Mouse (Mus musculus) yolk sac, embryonic 10.5 days (tissue): ENCODE measurements around the gene Dag1.

ENCODE experiments used
- DNase-seq: peaks from one replicate; pipeline ENCODE4 v3.0.0-alpha.2; 2017; ENCODE audit warnings: low spot score

Gene Dag1

GRCm38 (mm10) chr9:108183531-108183994 lies 80.2 kb downstream of the Dag1 start:
- DNase-seq, result no peak

DNA sequence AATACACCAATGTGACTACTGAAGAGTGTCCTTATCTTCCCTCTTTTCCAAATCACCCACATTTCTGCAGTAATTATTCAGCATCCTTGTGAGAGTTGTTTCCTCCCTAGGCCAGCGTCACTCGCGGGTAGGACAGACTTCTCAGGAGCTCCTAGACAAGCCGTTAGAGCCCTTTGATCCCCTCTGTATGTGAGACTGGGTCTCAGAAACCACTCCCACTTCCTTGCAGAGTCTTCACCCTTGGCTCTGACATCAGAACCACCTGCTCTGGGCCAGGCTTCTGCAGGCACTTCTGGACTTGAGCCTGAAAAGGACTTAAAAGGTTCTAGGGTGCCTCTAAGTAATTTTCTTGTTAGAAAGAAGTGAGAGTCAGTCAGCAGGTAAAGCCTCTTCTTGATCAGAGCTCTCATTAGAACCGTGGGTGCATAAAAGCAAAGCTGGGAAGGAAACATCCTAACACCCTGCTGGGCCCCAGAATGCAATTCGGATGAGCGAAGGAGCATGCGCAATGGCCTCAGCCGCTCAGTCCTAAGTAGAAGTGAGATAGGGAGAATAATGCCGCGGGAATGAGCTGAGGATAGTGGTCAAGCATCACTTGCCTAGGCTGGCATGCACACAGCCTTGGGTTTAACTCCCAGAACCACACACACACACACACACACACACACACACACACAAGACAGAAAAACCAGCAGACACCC lies 80.8 kb downstream of the Dag1 start:
- no peak for DNase-seq

DNA sequence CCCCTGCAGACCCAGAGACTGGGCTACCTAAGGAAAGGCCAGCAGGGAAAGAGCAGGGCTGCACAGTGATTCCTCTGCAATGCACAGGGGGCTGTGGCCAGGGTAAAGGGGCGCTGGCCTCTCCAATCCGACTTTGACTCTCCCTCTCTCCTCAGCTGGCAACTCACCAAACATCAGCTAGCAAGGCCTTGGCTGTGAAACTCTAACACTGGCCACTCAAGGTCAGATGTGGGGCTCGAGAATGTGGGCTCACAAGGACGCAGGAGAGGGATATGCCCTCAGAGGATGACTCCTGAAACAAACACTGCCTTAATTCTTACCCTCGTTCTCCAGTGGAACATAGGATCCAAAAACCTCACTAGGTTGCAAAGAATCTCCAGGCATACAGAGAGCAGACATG lies 85.4 kb downstream of the Dag1 start:
- DNase-seq, result no peak

GRCm38 (mm10) chr9:108175116-108175838 lies 88.5 kb downstream of the Dag1 start:
- DNase-seq, result no peak

GRCm38 (mm10) chr9:108172777-108173350 lies 90.9 kb downstream of the Dag1 start:
- no peak for DNase-seq

GRCm38 (mm10) chr9:108169751-108170150 lies 94.0 kb downstream of the Dag1 start:
- DNase-seq, result no peak

DNA sequence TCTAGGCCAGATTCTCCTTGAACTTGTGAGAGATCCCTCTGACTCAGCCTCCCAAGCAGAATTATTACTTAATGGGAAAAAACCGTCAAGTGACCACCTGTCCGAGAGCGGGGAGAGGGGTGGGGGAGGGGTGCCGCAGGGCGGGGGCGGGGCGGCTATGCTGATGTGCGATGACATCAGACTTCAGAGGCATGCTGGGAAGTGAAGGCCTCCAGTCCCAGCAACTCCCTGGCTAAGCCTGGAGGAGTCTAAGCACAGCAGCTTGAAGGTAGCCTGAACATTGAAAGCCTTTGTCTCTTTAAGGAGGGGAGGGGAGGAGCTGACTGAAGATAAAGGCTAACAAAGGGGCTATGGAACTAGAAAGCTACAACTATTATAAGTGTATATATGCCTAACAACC lies 98.6 kb downstream of the Dag1 start:
- DNase-seq, result peak; percentile 68

GRCm38 (mm10) chr9:108163646-108164284 lies 100.0 kb downstream of the Dag1 start:
- DNase-seq, result no peak

DNA sequence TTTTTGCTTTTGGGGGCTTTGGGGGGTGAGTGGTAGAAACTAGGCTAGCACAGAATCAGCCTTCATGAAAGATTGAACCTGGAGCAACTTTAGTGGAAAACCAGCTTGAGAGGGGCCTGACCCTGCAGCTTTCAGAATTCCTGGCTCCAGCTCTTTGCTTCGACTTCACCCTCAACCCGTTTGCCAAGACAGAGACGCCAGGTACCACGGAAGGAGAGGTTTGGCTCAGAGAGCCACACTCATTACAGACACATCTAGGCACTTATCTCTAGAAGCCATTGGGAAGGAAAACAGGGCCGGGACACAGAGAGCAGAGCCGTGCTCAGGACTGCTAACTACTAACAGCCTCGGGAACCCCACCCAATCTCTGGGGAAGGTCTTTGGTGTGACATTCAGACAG lies 105.9 kb downstream of the Dag1 start:
- no peak for DNase-seq

- no peak for DNase-seq
Observed at GRCm38 (mm10) chr9:108157451-108157850, 106.3 kb downstream of the Dag1 start.

DNA sequence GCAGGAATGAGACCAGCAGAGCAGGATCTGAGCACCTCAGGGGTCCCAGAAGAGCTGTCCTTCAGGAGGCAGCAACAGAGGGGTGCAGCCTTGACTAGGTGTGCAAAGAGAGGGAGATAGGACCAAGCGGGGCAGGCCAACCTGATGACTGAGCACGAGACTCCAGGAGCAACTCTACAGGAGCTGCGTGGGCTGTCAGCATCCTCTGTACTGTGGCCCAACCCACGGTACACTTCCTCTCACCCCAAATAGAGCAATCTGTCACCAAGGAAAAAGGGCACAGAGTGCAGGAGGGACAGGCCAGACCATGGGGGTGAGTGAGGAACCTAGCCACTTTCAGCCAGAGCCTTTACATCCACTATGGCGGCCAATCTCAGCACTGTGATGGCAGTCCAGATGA lies 107.0 kb downstream of the Dag1 start:
- no peak for DNase-seq

GRCm38 (mm10) chr9:108154814-108155213 lies 108.9 kb downstream of the Dag1 start:
- no peak for DNase-seq
